Mouse (Mus musculus): Measurements from ENCODE around the gene Rad18. TPM values are rescaled to one million over a fixed set of nuclear protein-coding genes. Genes with fewer than 3 reads are reported as not detected.
"Not testable (repeated sequence)": the region's sequence is repeated elsewhere in the genome, so short reads cannot be mapped to it uniquely, and the experiment has no call there.

Gene Rad18
- under 1 TPM; 0.78 to 0.94 TPM for total RNA-seq (2021)
- long read RNA-seq, experiment 1 = 0 reads
- long read RNA-seq, experiment 2 = 0 reads

DNA sequence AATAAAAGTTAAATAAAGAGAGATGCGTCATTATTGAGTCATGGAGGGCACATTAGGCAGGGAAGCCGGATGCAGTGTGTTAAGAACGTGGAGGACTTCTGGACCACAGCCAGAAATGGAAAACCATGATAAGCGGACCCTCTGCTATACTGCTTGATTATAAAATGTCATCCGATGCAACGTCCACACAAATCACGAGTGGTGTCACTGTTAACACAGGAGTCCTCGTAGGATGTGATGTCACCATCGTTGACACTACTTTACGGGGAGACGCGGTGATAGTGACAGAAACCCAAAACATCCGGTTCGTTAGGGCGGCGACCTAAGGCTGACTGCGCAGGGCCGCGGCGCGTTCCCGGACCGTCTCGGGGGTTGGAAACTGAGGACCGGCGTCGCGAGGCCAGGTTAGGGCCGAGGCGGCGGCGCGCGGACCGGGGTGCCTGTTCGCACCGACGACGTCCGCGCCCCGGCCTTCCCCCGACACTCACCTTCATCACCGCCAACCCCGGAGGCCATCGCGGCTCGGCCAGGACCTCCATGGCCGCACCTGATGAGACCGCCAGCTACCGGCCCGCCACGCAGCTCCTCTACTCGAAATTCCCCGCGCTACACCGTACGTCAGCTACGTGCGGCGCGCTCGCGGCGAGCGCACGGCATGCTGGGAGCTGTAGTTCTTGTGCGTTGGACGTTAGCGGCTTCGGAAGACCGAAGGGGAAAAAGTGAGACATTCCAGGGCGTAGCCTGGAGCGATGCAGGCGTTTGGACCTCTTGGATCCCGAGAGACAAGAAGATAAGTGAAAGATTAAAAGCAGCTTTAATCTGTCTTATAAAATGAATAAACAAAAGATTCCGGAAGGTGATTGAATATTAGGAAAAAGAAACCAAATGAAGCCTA lies at the start of gene Rad18:
Gene Rad18 (minus strand): TSS at position 631 of the 895 bp plus-strand sequence.
- peak; percentile 81 for DNase-seq (ENCODE audit: low spot score)

GRCm38 (mm10) chr6:112742297-112742696 lies 45.8 kb upstream of the Rad18 start:
- no peak for DNase-seq (ENCODE audit: low spot score)

- DNase-seq (ENCODE audit: low spot score) = no peak
These were observed 45.3 kb upstream of the Rad18 start for GRCm38 (mm10) chr6:112741766-112742165.

DNA sequence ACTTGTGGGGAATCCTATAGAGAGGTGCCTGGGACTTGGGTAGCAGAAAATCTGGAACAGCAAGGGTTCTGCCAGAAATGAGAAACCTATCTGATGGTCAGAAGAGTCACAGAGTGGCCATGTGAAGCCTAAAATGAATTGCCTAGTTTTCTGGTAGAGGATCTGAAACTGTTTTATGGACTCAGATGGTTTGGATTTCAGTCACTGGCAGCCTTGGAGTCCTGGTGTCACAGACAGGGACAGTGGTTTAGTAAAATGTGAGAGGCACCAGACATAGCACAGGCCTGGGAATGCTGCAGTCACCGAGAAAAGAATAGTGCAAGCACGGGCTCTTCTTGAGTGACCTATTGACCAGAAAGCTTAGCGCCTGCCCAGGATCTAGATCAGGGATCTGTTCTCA lies 43.1 kb upstream of the Rad18 start:
- no peak for DNase-seq (ENCODE audit: low spot score)

- peak; percentile 7 for DNase-seq (ENCODE audit: low spot score)
These were observed 42.4 kb upstream of the Rad18 start for GRCm38 (mm10) chr6:112738924-112739323.

GRCm38 (mm10) chr6:112736471-112736870 lies 40.0 kb upstream of the Rad18 start:
- DNase-seq (ENCODE audit: low spot score) = no peak

DNA sequence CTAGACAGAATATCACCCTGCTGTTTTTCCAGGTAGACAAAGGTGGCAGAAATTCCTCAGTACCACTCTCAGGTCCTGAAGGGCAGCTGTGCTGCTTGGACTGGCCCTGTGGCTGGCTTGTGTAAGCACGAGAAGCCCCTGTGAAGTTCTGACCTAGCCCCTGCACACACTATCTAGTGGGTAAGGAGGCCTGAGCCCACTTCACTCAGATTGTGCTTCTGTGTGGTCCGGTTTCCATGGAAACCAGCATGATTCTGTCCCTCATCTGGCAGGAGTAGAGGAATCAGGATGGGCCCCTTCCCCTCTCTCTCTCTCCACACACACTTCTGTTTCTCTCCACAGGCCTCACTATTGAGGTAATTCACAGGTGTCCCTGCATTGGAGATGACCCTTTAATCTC lies 38.6 kb upstream of the Rad18 start:
- DNase-seq (ENCODE audit: low spot score) = no peak

DNA sequence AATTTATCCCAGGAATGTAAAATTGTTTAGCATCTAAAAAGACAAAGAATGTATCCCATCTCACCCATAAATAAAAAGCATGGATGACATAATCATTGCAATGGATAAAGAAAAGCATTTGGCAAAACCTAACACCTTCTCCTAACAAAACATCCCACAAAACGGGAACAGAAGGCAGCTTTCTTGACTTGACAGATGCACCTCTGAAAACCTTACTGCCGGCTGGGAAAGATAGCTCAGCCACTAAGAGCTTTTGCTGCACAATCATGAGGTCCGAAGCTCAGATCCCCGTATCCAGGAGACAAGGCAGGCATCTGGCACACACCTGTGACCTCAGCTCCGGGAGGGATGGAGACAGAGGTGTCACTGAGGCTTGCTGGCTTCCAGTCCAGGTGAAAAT lies 37.5 kb upstream of the Rad18 start:
- no peak for DNase-seq (ENCODE audit: low spot score)

DNA sequence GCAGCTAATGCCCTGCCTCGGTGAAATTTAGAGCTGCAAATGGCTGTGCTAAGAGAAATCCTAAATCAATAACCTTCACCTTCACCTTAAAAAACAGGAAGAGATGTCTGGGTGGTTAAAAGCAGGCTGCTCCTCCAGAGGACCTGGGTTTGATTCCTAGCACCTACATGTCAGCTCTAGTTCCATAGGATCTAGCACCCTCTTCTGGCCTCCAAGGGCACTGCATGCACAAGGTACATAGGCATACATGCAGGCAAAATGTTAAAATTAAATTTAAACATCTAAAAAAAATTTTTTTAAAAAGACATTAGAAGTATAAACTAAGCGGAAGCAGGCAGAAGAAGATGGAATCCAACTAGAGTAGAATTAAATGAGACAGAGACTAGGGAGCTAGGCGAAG lies 35.9 kb upstream of the Rad18 start:
- DNase-seq (ENCODE audit: low spot score) = no peak

DNA sequence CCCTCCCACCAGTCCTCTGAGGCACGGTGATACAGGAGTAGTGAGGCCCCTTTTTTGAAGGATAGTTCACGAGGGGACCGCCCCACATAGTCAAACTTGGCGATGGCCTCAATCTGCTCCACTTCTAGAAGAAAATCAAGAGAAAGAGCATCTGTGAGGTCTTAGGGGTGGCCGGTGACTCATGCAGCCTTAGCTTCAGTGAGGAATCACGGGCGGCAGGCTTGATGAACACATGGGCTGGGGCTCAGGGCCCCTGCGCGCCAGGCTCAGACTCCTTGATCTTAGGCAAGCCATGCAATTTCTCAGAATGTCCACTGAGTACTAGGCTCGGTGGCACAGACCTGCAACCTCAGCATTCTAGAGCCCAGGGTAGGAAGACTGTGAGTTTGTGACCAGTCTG lies 34.9 kb upstream of the Rad18 start:
- no peak for DNase-seq (ENCODE audit: low spot score)

GRCm38 (mm10) chr6:112728760-112729422 lies 32.4 kb upstream of the Rad18 start:
- peak; percentile 18 for DNase-seq (ENCODE audit: low spot score)

DNA sequence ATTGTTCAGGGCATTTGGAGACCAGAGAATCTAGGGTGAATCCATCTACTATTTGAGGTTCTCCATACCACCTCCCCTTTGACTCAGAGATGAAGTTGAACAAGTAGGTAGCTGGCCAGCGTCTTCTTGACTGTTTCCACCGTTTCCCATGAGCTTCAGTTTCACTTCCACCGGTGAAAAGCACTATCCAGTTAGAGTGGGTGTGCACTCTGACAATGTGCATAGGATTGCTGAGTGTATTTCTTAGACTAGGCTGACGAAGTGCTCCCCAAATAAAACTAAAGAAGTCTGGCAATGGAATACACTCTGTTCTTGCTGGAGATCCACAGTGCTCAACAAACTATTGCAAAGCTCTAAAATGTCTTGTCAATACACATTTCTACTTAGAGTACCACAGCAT lies 29.0 kb upstream of the Rad18 start:
- no peak for DNase-seq (ENCODE audit: low spot score)

GRCm38 (mm10) chr6:112720409-112721080 lies 24.1 kb upstream of the Rad18 start:
- DNase-seq (ENCODE audit: low spot score) = no peak

DNA sequence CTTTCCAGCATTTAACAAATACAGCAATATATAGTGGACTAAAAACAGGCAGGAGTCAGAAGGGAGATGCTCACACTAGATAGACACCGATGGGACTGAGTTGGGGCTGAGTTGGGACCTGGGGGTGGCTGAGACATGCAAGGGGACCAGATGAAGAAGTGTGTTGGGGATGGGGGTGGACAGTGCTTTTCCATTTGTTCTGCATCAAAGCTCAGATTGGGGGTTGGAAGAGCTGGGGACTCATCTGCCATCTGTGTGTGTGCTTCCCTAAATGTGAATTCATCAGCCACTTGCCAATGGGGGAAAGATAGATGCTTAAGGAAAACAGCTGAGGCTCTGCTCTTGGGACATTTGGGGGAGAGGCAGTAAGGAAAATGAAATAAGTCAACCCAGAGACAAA lies 23.5 kb upstream of the Rad18 start:
- no peak for DNase-seq (ENCODE audit: low spot score)

- DNase-seq (ENCODE audit: low spot score) = no peak
These were observed 20.7 kb upstream of the Rad18 start for GRCm38 (mm10) chr6:112717168-112717567.

GRCm38 (mm10) chr6:112713951-112714350 lies 17.5 kb upstream of the Rad18 start:
- no peak for DNase-seq (ENCODE audit: low spot score)

DNA sequence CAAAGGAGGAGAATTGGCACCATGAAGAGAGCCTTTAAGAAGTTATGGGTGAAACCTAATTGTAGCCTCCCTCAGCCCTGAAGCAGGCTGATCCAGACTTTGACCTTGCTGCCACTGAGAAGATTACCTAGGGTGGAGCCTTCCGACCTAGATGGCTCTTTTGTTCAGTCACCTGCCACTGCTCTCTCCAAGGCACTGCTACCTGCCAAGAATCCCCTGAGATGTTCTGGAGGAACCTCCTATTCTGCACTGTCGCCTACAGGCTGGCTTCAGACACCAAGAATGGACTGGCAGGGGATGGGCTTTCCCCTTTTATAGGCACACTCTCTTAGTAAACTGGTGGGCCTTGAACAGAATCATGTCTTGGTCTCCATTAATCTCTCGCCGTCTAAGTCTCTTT lies 5.8 kb upstream of the Rad18 start:
- not testable (repeated sequence) for DNase-seq (ENCODE audit: low spot score)

DNA sequence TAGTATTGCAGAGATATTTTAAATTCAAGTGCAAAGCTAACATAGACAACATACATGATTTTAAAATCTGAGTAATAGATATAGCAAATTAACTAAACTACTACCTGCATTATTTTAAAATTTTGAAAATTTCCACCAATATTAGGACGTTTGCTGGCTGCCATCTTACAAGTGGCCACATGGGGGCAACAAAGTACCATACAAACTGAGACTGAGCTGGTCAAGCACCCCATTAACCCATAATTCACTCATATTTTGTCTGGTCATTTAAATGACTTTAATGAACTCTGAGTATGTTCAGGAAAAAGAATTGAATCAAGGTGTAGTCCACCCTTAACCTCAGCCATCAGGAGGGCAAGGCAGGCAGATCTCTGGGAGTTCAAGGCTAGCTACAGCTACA lies 3.9 kb upstream of the Rad18 start:
- peak; percentile 38 for DNase-seq (ENCODE audit: low spot score)

GRCm38 (mm10) chr6:112699115-112699514 lies 2.6 kb upstream of the Rad18 start:
- DNase-seq (ENCODE audit: low spot score) = no peak

GRCm38 (mm10) chr6:112694492-112694891 lies 2.0 kb downstream of the Rad18 start:
- no peak for DNase-seq (ENCODE audit: low spot score)

GRCm38 (mm10) chr6:112691523-112691922 lies 5.0 kb downstream of the Rad18 start:
- no peak for DNase-seq (ENCODE audit: low spot score)

- DNase-seq (ENCODE audit: low spot score) = no peak
These were observed 8.5 kb downstream of the Rad18 start for GRCm38 (mm10) chr6:112688033-112688432.

Measured in gastrocnemius, adult 18-20 months (tissue).